Mouse (Mus musculus) adrenal gland, adult 2 months (tissue): ENCODE results near the gene 2010003K11Rik. TPM values are rescaled to one million over a fixed set of nuclear protein-coding genes. Genes with fewer than 3 reads are reported as not detected.

ENCODE experiments used
- DNase-seq: peaks from one replicate; pipeline ENCODE4 v3.0.0; 2021
- long read RNA-seq: library from polyadenylated mRNA; stranded (forward); transcript quantifications from one replicate; pipeline ENCODE4 v2.0.0, GENCODE M21; 2021
- polyA plus RNA-seq: library from polyadenylated mRNA; depleted of rRNA; stranded (reverse); fragments of >200 nt; gene quantifications from 2 replicates; pipeline ENCODE4 v1.2.3, GENCODE M21; 2012; rRNA removed
- total RNA-seq, 2 experiments: library from RNA; stranded (reverse); gene quantifications; 2 replicates each; pipeline ENCODE4 v1.2.3; 2021

2010003K11Rik gene
- total RNA-seq (10 to 100 TPM; 41.3 to 58.6 TPM), polyA plus RNA-seq (6.4 and 8.5 TPM in 2 replicates)
- long read RNA-seq, transcript 2010003K11Rik-201 (2 exons, 1,167 nt), result major isoform, 30 of 30 reads
- long read RNA-seq, partial matches to known transcripts, result 0 of 30 reads
- long read RNA-seq, other reads (novel, unspliced or antisense), result 0 of 30 reads

DNA sequence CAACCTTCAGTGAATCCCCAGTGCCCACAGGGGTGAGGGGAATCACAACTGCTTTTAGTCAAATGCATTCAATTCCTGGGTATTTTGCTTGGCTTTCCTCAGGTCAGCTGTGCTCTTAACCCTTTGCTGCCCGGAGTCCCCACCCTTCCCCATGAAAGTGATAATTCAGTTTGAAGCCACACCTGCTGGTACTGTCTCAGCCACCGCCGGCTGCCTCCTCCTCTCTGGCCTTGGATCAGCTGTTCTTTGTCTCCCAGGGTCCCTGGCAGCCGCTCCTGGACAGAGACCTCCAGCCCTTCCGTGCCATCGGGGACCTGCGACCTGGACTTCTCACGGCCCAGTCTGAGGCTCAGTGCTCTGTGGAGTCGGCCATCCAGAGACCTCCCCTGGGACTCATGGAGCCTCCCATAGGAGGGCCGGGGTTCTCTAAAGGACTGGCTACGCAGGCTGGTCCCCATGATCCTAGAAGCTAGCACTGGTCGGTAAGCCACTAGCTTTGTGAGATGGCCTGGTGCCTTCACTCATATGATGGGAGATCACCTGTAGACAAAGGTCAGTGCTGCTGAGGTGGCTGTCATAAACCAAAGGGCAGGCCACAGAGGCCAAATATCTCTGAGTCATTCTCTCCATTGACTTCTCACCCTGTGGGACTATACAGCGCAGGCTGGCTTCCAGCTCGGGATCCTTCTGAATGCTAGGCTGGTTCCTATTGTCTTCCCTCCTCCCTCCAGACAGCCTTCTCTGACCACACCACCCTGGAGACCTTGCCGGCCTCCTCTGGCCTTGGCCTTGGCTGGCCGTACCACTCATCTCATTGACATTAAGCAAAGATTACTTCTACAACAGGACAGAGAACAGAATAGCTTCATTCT, at the start of gene 2010003K11Rik:
Gene 2010003K11Rik (minus strand): TSS at position 522 of the 872 bp plus-strand sequence.
- peak; percentile 93 for DNase-seq

DNA sequence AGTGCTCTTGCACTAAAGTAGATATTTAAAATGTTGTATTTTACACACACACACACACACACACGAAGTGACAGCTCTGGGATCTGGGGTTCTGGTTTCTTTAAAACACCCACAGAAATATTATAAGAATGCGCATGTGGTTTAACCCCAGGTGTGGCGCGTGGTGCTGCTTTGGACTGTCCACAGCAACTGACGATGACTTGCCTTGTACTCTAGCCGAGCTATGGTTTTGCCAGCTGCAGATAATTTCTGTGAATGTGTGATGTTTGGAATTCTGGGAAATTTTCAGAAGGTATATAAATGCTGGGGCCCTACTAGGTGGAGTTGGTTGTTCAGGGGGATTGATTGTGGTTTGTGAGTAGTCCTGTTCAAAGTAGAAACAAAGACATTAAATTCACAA, 49.4 kb upstream of the 2010003K11Rik start:
- DNase-seq, result no peak

DNA sequence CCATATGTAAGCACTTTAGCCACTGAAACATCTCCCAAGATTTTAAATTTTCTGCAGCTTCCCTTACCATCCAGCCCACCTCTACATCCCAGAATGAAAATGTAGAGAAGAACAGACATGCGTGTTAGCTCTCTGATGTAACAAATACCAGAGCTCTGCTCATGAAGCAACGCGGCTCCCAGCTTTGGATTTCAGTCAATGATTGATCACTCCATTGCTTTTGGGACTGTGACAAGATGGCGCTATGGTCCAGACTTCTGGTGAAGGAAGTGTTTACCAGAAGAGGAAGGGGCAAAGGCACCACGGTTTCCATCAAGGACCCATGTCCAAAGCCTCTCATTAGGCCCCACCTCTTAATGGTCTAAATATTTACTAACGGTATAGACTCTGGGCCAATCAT, 47.5 kb upstream of the 2010003K11Rik start:
- DNase-seq, result peak; percentile 8

DNA sequence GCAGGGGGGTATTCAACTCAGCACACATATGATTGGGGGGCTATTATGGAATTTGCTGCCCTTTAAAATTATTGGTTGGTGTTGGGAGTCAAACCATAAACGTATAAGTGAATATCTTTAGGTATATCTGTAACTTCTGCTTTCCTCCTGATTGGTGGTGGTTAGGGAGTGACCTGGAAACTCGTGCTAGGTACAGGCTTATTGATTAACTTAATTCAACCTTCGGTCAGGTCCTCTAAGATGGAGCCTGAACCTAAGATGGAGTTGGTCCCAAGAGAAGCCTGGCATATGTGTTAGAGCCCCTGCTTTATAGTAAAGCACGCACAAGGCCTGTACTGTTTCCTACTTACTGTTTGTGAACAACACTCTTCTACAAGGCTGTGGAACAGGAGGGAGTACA, 46.7 kb upstream of the 2010003K11Rik start:
- DNase-seq, result peak; percentile 1

DNA sequence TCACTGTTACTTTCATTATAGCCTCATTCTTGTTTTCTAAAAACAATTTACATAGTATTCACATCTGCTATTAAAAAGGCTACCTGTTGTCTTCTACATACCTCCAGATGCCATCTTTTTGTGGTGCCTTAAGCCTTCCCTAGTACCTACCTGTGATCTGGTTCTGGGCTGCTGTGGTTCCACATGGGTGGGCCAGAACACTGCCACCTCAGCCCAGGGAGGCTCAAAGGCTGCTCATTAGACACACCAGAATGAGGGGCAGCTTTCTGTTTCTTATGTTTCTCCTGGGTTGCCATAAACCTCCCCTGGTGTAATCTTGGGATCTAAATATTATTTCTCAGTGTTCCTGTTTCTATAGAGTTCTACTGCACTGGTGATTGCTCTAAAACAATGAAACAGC, 43.7 kb upstream of the 2010003K11Rik start:
- no peak for DNase-seq

DNA sequence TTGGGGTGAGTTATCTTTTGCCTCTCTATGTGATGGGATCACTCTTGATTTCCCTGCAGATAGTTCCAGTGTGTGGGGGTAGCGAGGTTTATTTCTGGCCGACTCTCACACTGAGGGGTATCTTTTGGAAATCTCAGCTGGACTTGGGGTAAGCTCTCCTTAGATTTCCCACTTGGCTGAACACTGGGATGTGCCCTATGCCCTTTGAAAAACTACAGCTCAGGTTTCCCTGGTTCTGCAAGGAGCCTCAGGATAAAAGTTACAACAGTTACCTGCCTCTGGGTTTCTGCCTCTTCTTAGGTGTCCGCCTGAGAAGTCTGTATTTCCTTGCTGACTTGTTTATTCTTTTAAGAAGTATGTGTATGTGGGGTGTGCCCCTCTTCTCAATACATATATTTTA, 42.6 kb upstream of the 2010003K11Rik start:
- peak; percentile 1 for DNase-seq

DNA sequence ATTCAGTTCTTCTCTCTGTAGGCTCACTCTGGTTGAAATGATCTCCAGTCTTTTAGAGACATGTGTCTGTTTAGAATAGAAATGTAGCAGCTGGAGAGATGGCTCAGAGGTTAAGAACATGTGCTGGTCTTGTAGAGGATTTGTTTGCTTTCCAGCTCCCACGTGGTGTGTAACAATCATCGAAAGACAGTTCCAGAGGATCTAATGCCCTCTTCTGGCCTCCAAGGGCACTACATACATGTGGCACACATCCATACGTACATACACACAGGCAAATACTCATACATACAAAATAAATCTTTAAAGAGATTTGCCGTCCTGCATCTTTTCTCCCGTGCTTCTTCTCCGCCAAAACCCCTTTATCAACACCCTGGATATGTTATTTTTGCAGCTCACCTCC, 41.9 kb upstream of the 2010003K11Rik start:
- DNase-seq, result peak; percentile 2

DNA sequence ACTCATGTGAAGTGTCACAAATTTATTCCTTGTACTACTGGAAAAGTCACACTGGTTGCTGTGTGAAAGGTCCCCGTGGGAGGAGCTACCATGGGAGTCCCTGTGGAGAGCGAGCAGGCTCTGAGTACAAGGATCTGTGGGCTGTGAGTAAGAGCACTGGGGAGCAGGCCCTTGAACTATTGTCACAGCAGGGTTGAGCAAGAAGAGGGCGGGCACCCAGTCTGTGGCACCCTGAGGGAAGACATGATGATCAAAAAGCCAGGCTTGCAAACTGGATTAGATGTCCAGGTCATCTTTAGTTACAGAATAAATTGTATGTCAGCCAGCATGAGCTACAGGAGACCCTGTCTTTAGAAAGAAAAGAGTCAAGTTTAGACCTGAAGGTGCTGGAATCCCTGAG, 38.2 kb upstream of the 2010003K11Rik start:
- peak; percentile 92 for DNase-seq

DNA sequence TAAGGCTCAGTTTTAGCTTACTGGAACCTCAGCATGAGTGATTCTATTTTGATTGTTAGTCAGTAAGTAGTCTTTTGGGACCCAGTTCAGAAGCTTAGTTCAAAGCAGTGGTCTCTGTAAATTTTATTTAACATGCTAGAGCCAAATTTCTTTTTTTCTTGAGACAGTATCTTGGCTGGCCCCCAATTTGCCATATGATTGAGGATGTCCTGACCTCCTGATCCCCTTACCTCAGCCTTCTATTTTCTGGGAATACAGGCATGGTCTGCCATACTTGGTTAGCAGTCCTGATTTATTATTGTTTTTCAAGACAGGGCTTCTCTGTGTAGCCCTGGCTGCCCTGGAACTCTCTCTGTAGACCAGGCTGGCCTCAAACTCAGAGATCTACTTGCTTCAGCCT, 37.5 kb upstream of the 2010003K11Rik start:
- DNase-seq, result peak; percentile 20

DNA sequence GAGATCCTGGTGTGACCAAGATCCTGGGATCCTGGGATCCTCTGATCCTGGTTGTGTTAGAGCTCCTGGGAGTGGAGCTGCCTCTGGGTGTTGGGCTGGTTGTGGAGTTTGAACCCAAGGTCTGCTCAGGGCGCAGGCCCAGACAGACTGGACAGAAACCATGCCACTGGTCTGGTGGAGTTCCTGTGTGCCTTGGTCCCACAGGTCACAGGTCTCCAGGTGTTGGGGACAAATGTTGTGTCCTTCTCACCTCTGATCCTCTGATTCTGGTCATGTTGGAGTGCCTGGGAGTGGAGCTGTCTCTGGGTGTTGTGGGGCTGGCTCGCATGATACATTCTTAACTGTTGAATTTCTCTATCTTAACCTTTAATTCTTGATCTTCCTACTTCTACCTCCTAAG, 36.3 kb upstream of the 2010003K11Rik start:
- DNase-seq, result peak; percentile 15

DNA sequence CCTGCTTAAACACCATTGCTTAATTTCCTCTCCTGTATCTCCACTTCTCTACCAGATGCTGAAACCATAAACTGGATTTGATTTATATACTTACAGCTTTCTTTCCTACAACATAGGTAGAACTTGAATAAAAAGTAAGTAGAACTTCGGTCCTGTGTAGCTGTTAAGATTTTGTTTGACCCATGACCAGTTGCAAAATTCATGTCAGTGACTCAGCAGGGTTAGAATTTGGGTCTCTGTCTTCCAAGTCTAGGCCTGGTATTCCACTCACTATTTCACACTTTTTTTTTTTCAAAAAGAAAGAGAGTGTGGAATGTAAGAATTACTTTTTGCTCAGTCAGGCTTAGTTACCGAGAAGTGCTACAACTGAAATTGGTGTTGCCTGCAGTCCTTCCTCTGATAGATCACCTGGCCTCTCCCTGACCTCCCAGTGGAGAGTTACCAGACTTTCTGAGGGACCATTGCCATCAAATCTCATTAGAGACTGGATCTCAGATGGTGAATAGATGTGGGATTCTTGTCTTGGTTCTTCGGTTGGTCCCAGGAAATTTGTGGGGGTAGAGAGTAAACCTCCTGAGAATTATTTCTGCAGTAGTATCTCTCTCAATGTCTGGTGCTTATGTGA, 23.2 kb upstream of the 2010003K11Rik start:
- DNase-seq, result no peak

DNA sequence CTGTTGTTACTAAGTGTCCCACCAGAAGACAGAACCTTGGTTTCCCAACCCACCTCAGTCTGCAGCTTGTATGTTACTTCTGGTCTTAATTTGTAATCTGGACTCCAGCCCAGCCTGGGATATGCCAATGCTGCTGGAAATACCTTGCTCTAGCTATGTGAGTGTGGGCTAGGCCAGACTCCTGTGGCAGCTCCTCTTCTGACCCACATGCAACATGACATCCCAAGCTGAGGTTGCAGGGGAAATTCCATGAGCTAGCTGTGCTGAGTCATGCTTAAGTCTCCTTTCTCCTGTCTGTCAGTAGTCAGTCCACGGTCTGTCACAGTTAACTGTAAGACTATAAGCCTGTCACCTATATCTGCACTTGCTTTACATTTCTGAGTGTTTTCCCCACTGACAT, 19.1 kb upstream of the 2010003K11Rik start:
- DNase-seq, result peak; percentile 82

DNA sequence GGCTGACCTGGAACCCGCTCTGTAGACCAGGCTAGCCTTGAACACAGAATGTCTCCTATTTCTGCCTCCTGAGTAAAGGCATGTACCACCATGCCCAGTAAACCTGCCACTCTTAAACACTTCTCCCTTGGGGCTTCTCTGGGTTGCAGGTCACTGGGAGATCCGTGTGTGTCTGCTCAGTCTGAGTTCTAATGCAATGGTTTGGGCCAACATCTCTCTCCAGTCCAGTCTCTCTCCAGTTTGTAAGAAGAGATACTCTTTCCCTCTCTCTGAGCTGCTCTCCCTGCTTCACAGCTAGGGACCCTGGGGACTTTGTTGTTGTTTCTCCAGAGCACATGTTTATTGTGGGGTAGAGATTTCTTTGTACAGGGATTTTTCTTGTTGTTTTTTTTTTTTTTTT, 17.9 kb upstream of the 2010003K11Rik start:
- no peak for DNase-seq

DNA sequence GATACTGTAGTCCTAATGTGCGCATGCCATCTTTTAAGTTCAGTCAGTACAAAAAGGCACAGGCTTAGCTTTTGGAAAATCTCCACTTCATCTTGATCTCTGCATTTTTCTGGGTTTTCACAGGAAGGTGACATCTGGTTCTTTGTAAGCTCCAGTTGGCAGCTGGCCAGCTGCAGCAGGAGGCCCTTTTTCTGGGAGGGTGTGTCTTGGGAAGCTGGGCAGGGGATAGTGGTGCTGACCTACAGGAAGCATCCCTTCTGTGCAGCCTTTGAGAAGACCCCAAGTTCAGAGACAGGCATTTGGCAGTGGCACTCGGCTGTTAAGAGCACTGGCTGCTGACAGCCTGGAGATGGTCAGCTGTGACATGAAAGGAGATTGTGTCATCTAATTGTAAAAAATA, 17.4 kb upstream of the 2010003K11Rik start:
- no peak for DNase-seq

DNA sequence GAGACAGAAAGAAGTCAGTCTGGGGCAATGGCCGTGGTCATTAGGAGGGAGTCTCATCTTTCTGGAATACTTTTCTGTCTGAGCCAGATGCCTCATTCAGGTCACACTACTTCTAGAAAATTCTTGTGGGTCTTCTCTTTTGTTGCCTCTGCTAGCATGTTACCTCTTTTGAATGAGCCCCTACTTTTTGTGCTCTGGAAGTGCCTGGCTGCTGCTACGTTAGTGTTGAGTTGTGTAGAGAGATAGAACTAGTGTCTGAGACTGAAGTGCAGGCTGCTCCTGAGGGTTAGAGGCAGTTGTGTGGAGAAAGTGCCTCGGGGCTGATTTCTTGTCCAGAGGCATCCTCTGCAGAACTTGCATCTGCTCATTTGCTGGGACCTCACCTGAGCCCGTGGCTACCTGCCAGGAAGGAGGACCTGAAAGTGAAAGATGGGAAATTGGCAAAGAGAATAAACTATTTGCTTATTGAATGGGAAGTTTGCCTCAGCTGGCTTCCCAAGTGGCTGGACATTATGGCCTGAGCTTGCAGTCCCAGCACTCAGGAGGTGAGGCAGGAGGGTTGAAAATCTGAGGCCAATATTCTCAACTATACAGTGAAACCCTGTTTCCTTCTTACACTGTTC, 15.0 kb upstream of the 2010003K11Rik start:
- DNase-seq, result no peak

DNA sequence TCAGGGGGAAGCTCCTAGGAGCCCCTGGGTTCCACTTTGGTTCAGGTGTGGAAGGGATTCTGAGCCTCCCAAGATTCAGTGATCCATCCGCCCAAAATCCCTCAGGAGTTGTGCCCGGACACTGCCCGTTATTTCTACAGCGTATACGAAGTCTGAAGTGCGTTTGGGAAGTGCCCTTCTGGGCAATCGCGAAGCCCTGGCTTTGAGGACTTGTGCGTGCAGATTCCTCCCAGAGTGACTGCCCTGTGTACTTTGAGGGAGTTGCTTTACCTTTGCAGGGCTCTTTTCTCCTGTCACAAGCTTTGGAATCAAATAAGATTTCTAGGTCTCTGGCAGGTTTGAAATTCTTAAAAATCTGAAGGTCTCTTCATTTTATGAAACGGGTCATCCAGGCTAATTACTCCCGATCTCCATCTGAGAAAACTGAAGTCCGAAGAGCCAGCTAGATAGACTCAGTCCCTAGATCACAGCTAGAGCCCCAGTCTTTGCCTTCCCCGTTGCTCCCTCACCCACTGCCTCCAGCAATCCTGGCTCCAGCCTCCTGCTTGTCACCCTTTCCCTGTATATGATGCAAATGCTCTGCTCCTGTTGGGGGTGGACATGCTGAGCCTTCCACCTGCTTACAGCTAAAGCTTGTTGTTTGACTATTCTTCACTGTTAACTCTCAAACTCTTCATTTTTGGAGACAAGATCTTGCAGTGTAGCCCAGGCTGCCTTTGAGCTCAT, 12.9 kb upstream of the 2010003K11Rik start:
- peak; percentile 62 for DNase-seq

DNA sequence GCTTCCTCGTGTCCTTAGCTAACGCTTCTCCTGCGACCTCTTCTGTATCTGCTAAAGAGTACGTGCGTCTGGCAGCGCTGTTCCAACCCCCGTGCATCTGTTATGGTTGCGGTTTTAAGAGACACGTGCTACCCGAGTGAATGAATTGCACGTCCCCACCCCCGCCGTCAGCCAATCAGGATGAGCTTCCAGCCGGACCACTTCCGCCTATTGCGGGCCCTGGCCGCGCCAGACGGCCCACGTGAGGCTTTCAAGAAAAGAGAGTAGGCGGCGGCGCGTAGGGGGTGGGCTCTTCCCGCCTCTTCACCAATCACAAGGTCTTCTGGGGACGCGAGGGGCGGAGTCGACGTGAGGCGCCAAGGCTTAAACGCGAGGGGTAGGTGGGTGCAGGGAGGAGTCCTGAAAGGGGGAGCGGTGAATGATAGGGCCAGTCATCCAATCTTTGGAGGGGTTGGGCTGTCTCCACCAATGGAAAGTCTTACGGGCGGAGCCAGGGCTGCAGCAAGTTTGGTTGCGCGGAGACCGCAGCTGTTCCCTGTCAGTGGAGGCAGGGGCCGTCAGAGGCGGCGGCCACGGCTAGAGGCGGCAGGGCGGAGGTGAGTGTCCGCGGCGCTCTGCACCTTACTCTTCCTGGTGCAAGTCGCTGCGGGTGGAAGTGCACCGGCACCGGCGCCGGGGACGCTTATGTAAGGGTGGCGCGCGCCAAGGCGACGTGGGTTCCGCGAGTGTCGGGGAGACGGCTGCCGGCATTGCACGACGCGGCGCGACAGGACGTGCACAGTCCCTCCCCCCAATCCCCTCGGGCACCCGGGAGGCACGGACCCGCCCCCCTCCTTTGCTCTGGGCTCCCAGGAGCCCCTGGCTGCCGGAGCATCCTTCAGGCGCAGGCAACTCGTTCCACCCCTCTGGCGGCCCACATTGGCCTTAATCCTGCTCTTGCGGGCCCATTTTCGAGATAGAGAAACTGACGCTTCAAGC, 11.9 kb upstream of the 2010003K11Rik start, which contains the start of gene Pcx:
Gene Pcx (plus strand): TSS at position 487 of the 978 bp plus-strand sequence.
- peak; percentile 100 for DNase-seq

DNA sequence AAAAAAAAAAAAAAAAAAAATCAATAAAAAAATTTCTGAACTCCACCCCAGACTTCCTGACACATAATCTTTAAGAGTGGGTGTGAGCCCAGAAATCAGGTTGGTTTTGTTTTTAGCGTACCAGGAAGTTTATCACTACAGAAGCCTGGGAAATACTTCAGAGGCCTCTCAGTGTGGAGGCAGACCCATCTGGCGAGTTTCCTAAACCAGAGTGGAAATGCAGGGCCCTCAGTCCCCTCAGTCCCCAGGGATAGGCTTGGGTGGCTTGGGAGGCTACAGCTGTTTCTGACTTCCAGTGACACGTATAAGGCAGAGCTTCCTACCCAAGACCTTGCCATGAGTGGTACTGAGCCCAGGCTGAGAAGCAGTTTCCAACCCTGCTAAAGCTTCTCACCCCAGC, 9.4 kb upstream of the 2010003K11Rik start:
- no peak for DNase-seq

DNA sequence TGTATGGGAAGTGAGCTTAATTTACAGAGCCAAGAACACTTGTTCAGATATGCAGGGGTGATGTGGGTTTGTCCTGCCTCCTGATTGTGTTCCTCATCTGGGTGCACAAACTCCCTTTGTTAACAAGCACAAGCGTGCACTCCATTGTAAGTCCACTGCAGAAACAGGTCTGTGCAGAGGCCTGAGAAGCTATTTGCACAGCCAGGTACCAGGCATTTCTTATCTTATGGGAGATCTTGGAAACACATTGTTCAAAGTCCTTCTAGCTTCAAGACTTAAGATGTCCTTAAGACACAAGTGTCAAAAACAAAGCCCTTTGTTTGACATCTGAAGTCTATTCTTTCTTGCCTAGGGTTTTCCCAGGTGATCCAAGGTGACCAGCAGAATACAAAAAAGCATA, 6.4 kb upstream of the 2010003K11Rik start:
- no peak for DNase-seq

DNA sequence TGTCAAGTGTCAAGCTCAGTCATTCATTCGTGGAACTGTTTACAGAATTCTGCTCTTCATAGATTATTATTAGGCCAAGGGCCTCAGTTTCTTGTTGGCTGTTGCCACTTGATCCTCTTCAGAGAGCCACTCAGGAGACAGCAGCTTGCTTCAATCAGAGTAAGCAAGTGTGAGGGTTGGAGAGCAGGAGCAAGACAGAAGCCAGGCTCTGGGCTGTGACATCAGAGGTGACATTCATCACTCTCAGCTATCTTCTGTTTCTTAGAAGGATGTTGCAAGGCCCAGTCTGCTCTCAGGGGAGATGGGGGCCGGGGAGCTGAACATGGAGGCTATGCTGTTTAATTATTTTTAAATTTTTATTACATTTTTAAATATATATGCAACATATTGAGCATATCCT, 4.3 kb upstream of the 2010003K11Rik start:
- DNase-seq, result no peak
